Comparison of ENCODE assay signal across 11 mouse cellular contexts in genomic region chr11:16877676-16878378, GRCm38 (mm10).
A peak's percentile ranks its signal among the peaks of the same experiment; 100 is the strongest.
DNase-seq lines count a peak whose midpoint lies in the region; ATAC-seq lines count a peak whose summit lies in the region.
"Had no signal": no experiment of that assay in that cellular context is flagged by ENCODE, and none has a peak within 500 bp of the region (broad histone marks: within the 10 kb centered on the region; RNA-seq: fewer than 3 reads in every experiment).

No protein-coding gene starts in this region.

- no peak overlapping the region for H3K9ac ChIP-seq in lung, embryonic 15.5 days
- H3K9ac ChIP-seq in limb, embryonic 15.5 days = no peak overlapping the region
- H3K9ac ChIP-seq: embryonic facial prominence, embryonic 13.5 days; liver, embryonic 12.5 days; midbrain, embryonic 12.5 days had no signal

- no peak overlapping the region for H3K27ac ChIP-seq in lung, embryonic 15.5 days
- peak overlapping the region; percentile 33; the same call in 1 of the 2 replicates for H3K27ac ChIP-seq in limb, embryonic 15.5 days
- H3K27ac ChIP-seq: embryonic facial prominence, embryonic 13.5 days; liver, embryonic 12.5 days; midbrain, embryonic 12.5 days had no signal

- H3K4me2 ChIP-seq in lung, embryonic 15.5 days = no peak overlapping the region
- no peak overlapping the region for H3K4me2 ChIP-seq in limb, embryonic 15.5 days
- H3K4me2 ChIP-seq: embryonic facial prominence, embryonic 13.5 days; liver, embryonic 12.5 days; midbrain, embryonic 12.5 days had no signal

- H3K4me3 ChIP-seq in lung, embryonic 15.5 days = no peak overlapping the region
- no peak overlapping the region for H3K4me3 ChIP-seq in limb, embryonic 15.5 days
- H3K4me3 ChIP-seq: embryonic facial prominence, embryonic 13.5 days; liver, embryonic 12.5 days; midbrain, embryonic 12.5 days had no signal

- H3K4me1 ChIP-seq in lung, embryonic 15.5 days = no peaks in the 10 kb centered on the region
- H3K4me1 ChIP-seq in limb, embryonic 15.5 days = peaks cover 4% of the 10 kb centered on the region; the same call in 1 of the 2 replicates
- H3K4me1 ChIP-seq: liver, embryonic 12.5 days; midbrain, embryonic 12.5 days had no signal

- DNase-seq in heart, postnatal 10 days = peak; percentile 26 to 34
- DNase-seq in heart, adult 9 months (ENCODE audit: low spot score in 2 of 2) = no peak
- DNase-seq in lung, adult 18-20 months = no peak
- DNase-seq in adrenal gland, postnatal 14 days = peak; percentile 57
- no peak for DNase-seq in embryo, embryonic 9.5 days (ENCODE audit: extremely low spot score)
- DNase-seq: thymus, postnatal 4 days had no signal

- no peaks in the 10 kb centered on the region for H3K36me3 ChIP-seq in lung, embryonic 15.5 days
- peaks cover 29% of the 10 kb centered on the region; the same call in 1 of the 2 replicates for H3K36me3 ChIP-seq in limb, embryonic 15.5 days
- H3K36me3 ChIP-seq: embryonic facial prominence, embryonic 13.5 days; liver, embryonic 12.5 days; midbrain, embryonic 12.5 days had no signal

- 42% methylated on average over 9 of the region's 9 CpGs for WGBS in lung, embryonic 15.5 days
- WGBS in limb, embryonic 15.5 days = 43% methylated on average over 9 of the region's 9 CpGs

- ATAC-seq in lung, embryonic 15.5 days (ENCODE audit: borderline replicate concordance, extremely low read depth, low FRiP score, low TSS enrichment) = peak; percentile 42; the same call in 1 of the 2 replicates
- 0 out of 2 replicates have a peak, but pooled peaks have one; percentile 10 for ATAC-seq in limb, embryonic 15.5 days (ENCODE audit: insufficient number of reproducible peaks, low FRiP score, low TSS enrichment, low read depth)
- ATAC-seq: liver, embryonic 12.5 days had no signal

- H3K27me3 ChIP-seq in lung, embryonic 15.5 days = no peaks in the 10 kb centered on the region
- no peaks in the 10 kb centered on the region for H3K27me3 ChIP-seq in limb, embryonic 15.5 days
- H3K27me3 ChIP-seq: embryonic facial prominence, embryonic 13.5 days; liver, embryonic 12.5 days; midbrain, embryonic 12.5 days had no signal

- H3K9me3 ChIP-seq in lung, embryonic 15.5 days = no peaks in the 10 kb centered on the region
- H3K9me3 ChIP-seq in limb, embryonic 15.5 days = no peaks in the 10 kb centered on the region
- H3K9me3 ChIP-seq: embryonic facial prominence, embryonic 13.5 days; liver, embryonic 12.5 days; midbrain, embryonic 12.5 days had no signal

- intact Hi-C loops in heart, postnatal 10 days (cut with DNase I) = no loop called here

Comparison
In these comparisons a context has a peak if more than half of its experiments do, and no peak if none do; other contexts are left out.
1. DNase-seq: peak in heart, postnatal 10 days (2 of 2) and adrenal gland, postnatal 14 days (single experiment); none in heart, adult 9 months (0 of 2), lung, adult 18-20 months (0 of 2) and embryo, embryonic 9.5 days (single experiment).